Mouse (Mus musculus): ENCODE measurements around the gene Fam184b. TPM values are rescaled to one million over a fixed set of nuclear protein-coding genes. Genes with fewer than 3 reads are reported as not detected.

The Fam184b gene
- polyA plus RNA-seq, 1 experiment from 2014 or later, result 0.28 TPM

GRCm38 (mm10) chr5:45496479-45496878 is 142.9 kb downstream of the Fam184b start:
- Histone ChIP-seq H3K27me3 (ENCODE audit: insufficient read depth, low read length) (no peaks in the 10 kb centered on the region), H3K9me3 (ENCODE audit: low read depth, low read length) (no peaks in the 10 kb centered on the region), H3K4me2 (no peak overlapping the region), H3K4me1 (ENCODE audit: insufficient read depth) (no peaks in the 10 kb centered on the region), H3K4me3 (ENCODE audit: low read depth, low read length) (no peak overlapping the region), H3K36me3 (ENCODE audit: insufficient read depth) (peaks cover 59% of the 10 kb centered on the region), H3K27ac (ENCODE audit: low read depth) (no peak overlapping the region), H3K9ac (no peak overlapping the region)
- no peak for TF ChIP-seq CTCF (IDR thresholded peaks at IDR 0.05; ENCODE audit: low read depth)
- ATAC-seq (ENCODE audit: insufficient read depth) (no peak), DNase-seq (no peak)
- WGBS, result 86% methylated on average over 4 of the region's 4 CpGs

- no peak overlapping the region for H3K9ac ChIP-seq
- H3K4me1 ChIP-seq (ENCODE audit: insufficient read depth), result no peaks in the 10 kb centered on the region
- TF ChIP-seq CTCF (IDR thresholded peaks at IDR 0.05; ENCODE audit: low read depth), result no peak
- ATAC-seq (ENCODE audit: insufficient read depth) (no peak), DNase-seq (no peak)
- no peaks in the 10 kb centered on the region for H3K9me3 ChIP-seq (ENCODE audit: low read depth, low read length)
- H3K27me3 ChIP-seq (ENCODE audit: insufficient read depth, low read length), result no peaks in the 10 kb centered on the region
- no peak overlapping the region for H3K4me3 ChIP-seq (ENCODE audit: low read depth, low read length)
- no peak overlapping the region for H3K27ac ChIP-seq (ENCODE audit: low read depth)
- peaks cover 56% of the 10 kb centered on the region for H3K36me3 ChIP-seq (ENCODE audit: insufficient read depth)
- H3K4me2 ChIP-seq, result no peak overlapping the region
Observed at GRCm38 (mm10) chr5:45496042-45496441, 143.4 kb downstream of the Fam184b start.

GRCm38 (mm10) chr5:45495429-45495975 is 143.9 kb downstream of the Fam184b start:
- ATAC-seq (ENCODE audit: insufficient read depth) (no peak), DNase-seq (no peak)
- WGBS, result 86% methylated on average over 3 of the region's 3 CpGs
- Histone ChIP-seq H3K27me3 (ENCODE audit: insufficient read depth, low read length) (no peaks in the 10 kb centered on the region), H3K4me1 (ENCODE audit: insufficient read depth) (no peaks in the 10 kb centered on the region), H3K9ac (no peak overlapping the region), H3K4me3 (ENCODE audit: low read depth, low read length) (no peak overlapping the region), H3K4me2 (peak overlapping the region; percentile 87; the same call in 1 of the 2 replicates), H3K9me3 (ENCODE audit: low read depth, low read length) (no peaks in the 10 kb centered on the region), H3K36me3 (ENCODE audit: insufficient read depth) (peaks cover 51% of the 10 kb centered on the region), H3K27ac (ENCODE audit: low read depth) (no peak overlapping the region)
- no peak for TF ChIP-seq CTCF (IDR thresholded peaks at IDR 0.05; ENCODE audit: low read depth)

GRCm38 (mm10) chr5:45494093-45494755 is 145.2 kb downstream of the Fam184b start:
- no peak for TF ChIP-seq CTCF (IDR thresholded peaks at IDR 0.05; ENCODE audit: low read depth)
- peak overlapping the region; percentile 87 for H3K4me2 ChIP-seq
- H3K4me1 ChIP-seq (ENCODE audit: insufficient read depth), result no peaks in the 10 kb centered on the region
- H3K9ac ChIP-seq, result peak overlapping the region; percentile 70
- peak overlapping the region; percentile 82; the same call in 1 of the 2 replicates for H3K27ac ChIP-seq (ENCODE audit: low read depth)
- DNase-seq, result no peak
- peaks cover 39% of the 10 kb centered on the region for H3K36me3 ChIP-seq (ENCODE audit: insufficient read depth)
- H3K27me3 ChIP-seq (ENCODE audit: insufficient read depth, low read length), result no peaks in the 10 kb centered on the region
- ATAC-seq (ENCODE audit: insufficient read depth), result no peak; the same call in 1 of the 2 replicates
- 43% methylated on average over 9 of the region's 9 CpGs for WGBS
- H3K4me3 ChIP-seq (ENCODE audit: low read depth, low read length), result peak overlapping the region; percentile 77
- H3K9me3 ChIP-seq (ENCODE audit: low read depth, low read length), result no peaks in the 10 kb centered on the region

GRCm38 (mm10) chr5:45493191-45494092 is 146.0 kb downstream of the Fam184b start, which contains the start of gene Lap3:
Gene Lap3 (plus strand): TSS chr5:45493374.
- peak within 1 kb of the TSS; percentile 87 for H3K4me2 ChIP-seq
- H3K4me3 ChIP-seq (ENCODE audit: low read depth, low read length), result peak within 1 kb of the TSS; percentile 77
- WGBS, result under 1% methylated on average over 78 of the region's 78 CpGs
- DNase-seq, result peak; percentile 100
- H3K27ac ChIP-seq (ENCODE audit: low read depth), result peak within 1 kb of the TSS; percentile 82
- peak; percentile 44; the same call in 1 of the 2 replicates for TF ChIP-seq CTCF (IDR thresholded peaks at IDR 0.05; ENCODE audit: low read depth)
- ATAC-seq (ENCODE audit: insufficient read depth), result peak; percentile 97
- no peaks in the 10 kb centered on the region for H3K4me1 ChIP-seq (ENCODE audit: insufficient read depth)
- H3K27me3 ChIP-seq (ENCODE audit: insufficient read depth, low read length), result no peaks in the 10 kb centered on the region
- peaks cover 32% of the 10 kb centered on the region for H3K36me3 ChIP-seq (ENCODE audit: insufficient read depth)
- H3K9me3 ChIP-seq (ENCODE audit: low read depth, low read length), result no peaks in the 10 kb centered on the region
- peak within 1 kb of the TSS; percentile 70 for H3K9ac ChIP-seq

- no peak for DNase-seq
- no peak overlapping the region for H3K9ac ChIP-seq
- H3K4me1 ChIP-seq (ENCODE audit: insufficient read depth), result no peaks in the 10 kb centered on the region
- no peaks in the 10 kb centered on the region for H3K9me3 ChIP-seq (ENCODE audit: low read depth, low read length)
- no peak overlapping the region for H3K4me2 ChIP-seq
- H3K4me3 ChIP-seq (ENCODE audit: low read depth, low read length), result no peak overlapping the region
- no peak for ATAC-seq (ENCODE audit: insufficient read depth)
- H3K27ac ChIP-seq (ENCODE audit: low read depth), result no peak overlapping the region
- WGBS, result 64% methylated on average over 4 of the region's 4 CpGs
- H3K36me3 ChIP-seq (ENCODE audit: insufficient read depth), result peaks cover 15% of the 10 kb centered on the region
- H3K27me3 ChIP-seq (ENCODE audit: insufficient read depth, low read length), result no peaks in the 10 kb centered on the region
- no peak for TF ChIP-seq CTCF (IDR thresholded peaks at IDR 0.05; ENCODE audit: low read depth)
Observed at GRCm38 (mm10) chr5:45491776-45492175, 147.6 kb downstream of the Fam184b start.

GRCm38 (mm10) chr5:45483654-45484053 is 155.8 kb downstream of the Fam184b start:
- Histone ChIP-seq H3K4me2 (no peak overlapping the region), H3K4me3 (ENCODE audit: low read depth, low read length) (no peak overlapping the region), H3K36me3 (ENCODE audit: insufficient read depth) (no peaks in the 10 kb centered on the region), H3K27ac (ENCODE audit: low read depth) (no peak overlapping the region), H3K9ac (no peak overlapping the region), H3K9me3 (ENCODE audit: low read depth, low read length) (no peaks in the 10 kb centered on the region), H3K4me1 (ENCODE audit: insufficient read depth) (no peaks in the 10 kb centered on the region), H3K27me3 (ENCODE audit: insufficient read depth, low read length) (no peaks in the 10 kb centered on the region)
- ATAC-seq (ENCODE audit: insufficient read depth), result no peak
- 71% methylated on average over 1 of the region's 1 CpGs for WGBS
- TF ChIP-seq CTCF (IDR thresholded peaks at IDR 0.05; ENCODE audit: low read depth), result no peak
- DNase-seq, result no peak

Data from lung, embryonic 14.5 days (tissue).